7 mouse cellular contexts compared by ENCODE assay signal in the genomic region with DNA sequence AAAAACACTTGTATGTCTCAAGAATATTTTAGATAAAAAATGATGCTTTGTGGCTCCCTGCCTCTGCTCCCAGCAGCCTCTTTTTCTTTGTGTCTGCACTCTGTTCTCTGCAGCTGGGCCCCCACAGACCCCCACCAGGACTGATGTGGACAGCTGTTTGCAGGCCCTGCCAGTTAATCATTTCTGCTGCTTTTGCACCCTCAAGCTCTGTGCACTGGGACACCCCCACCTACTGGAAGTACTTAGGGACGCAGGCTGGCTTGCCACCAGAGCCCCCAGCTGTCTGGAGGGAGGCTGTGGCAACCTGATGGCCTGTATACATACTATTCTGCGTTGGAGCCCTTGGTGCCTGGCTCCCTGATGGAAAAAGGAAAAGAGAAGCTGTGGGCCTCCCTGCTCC. TPM values are rescaled to one million over a fixed set of nuclear protein-coding genes. Genes with fewer than 3 reads are reported as not detected.
A peak's percentile ranks its signal among the peaks of the same experiment; 100 is the strongest.
DNase-seq lines count a peak whose midpoint lies in the region; ATAC-seq lines count a peak whose summit lies in the region.

No protein-coding gene starts in this region.

- H3K4me2 ChIP-seq in forebrain, embryonic 12.5 days, result no peak overlapping the region
- peak overlapping the region; percentile 47 for H3K4me2 ChIP-seq in hindbrain, embryonic 14.5 days (replicated peaks)

- DNase-seq in right cerebral cortex, postnatal 4 days, result peak; percentile 40
- no peak for DNase-seq in right cerebral cortex, adult 2 months (ENCODE audit: low spot score in 2 of 2)
- DNase-seq in hindbrain, embryonic 14.5 days (ENCODE audit: low spot score), result no peak
- DNase-seq in mesoderm, embryonic 11.5 days (ENCODE audit: low read depth, low spot score), result peak; percentile 78
- no peak for DNase-seq in spleen, adult 18-20 months
- no peak for DNase-seq in left cerebral cortex, adult 8-10 months (ENCODE audit: low spot score in 2 of 2)

- no peak overlapping the region for H3K4me3 ChIP-seq in forebrain, embryonic 12.5 days (replicated peaks)
- no peak overlapping the region for H3K4me3 ChIP-seq in hindbrain, embryonic 14.5 days (replicated peaks; ENCODE audit: low read length)

- 19% methylated on average over 2 of the region's 2 CpGs for WGBS in forebrain, embryonic 12.5 days
- 7% methylated on average over 2 of the region's 2 CpGs for WGBS in hindbrain, embryonic 14.5 days

- no peaks in the 10 kb centered on the region for H3K27me3 ChIP-seq in forebrain, embryonic 12.5 days
- no peaks in the 10 kb centered on the region for H3K27me3 ChIP-seq in hindbrain, embryonic 14.5 days (ENCODE audit: control insufficient read depth, insufficient read depth, low read length)

- H3K9me3 ChIP-seq in forebrain, embryonic 12.5 days, result no peaks in the 10 kb centered on the region
- H3K9me3 ChIP-seq in hindbrain, embryonic 14.5 days (ENCODE audit: control insufficient read depth, low read length), result no peaks in the 10 kb centered on the region

- H3K4me1 ChIP-seq in forebrain, embryonic 12.5 days, result peaks cover 60% of the 10 kb centered on the region
- H3K4me1 ChIP-seq in hindbrain, embryonic 14.5 days (replicated peaks; ENCODE audit: control insufficient read depth, insufficient read depth, low read length), result peaks cover 65% of the 10 kb centered on the region

- H3K9ac ChIP-seq in forebrain, embryonic 12.5 days, result no peak overlapping the region
- peak overlapping the region; percentile 45 for H3K9ac ChIP-seq in hindbrain, embryonic 14.5 days

- no peaks in the 10 kb centered on the region for H3K36me3 ChIP-seq in forebrain, embryonic 12.5 days (replicated peaks)
- peaks cover 4% of the 10 kb centered on the region; the same call in 1 of the 2 replicates for H3K36me3 ChIP-seq in hindbrain, embryonic 14.5 days (replicated peaks; ENCODE audit: control insufficient read depth, insufficient read depth)

- peak; percentile 49; the same call in 1 of the 2 replicates for ATAC-seq in forebrain, embryonic 12.5 days (ENCODE audit: low FRiP score)
- no peak for ATAC-seq in hindbrain, embryonic 14.5 days (ENCODE audit: low FRiP score)

- H3K27ac ChIP-seq in forebrain, embryonic 12.5 days, result no peak overlapping the region; the same call in 1 of the 2 replicates
- peak overlapping the region; percentile 38; the same call in 1 of the 2 replicates for H3K27ac ChIP-seq in hindbrain, embryonic 14.5 days

RNA-seq across cellular contexts. Expression of a gene that starts 11.3 kb away (rescaled TPM):
- polyA plus RNA-seq in forebrain, embryonic 12.5 days (2016; fragmentation: Nextera tagmentation; extraction: Ambion mirVana), result 9.9 and 12.6 TPM in 2 replicates
- 38.2 and 55.9 TPM in 2 replicates for polyA plus RNA-seq in hindbrain, embryonic 14.5 days (2014; fragmentation: Nextera tagmentation; extraction: Ambion mirVana)
- 10 to 100 TPM; 43.1 to 48.9 (median 45.9) TPM for total RNA-seq in left cerebral cortex, adult 8-10 months (2022)

Comparison
In these comparisons a context has a peak if more than half of its experiments do, and no peak if none do; other contexts are left out.
1. DNase-seq: peak in right cerebral cortex, postnatal 4 days (single experiment) and mesoderm, embryonic 11.5 days (single experiment); none in right cerebral cortex, adult 2 months (0 of 2), hindbrain, embryonic 14.5 days (single experiment), spleen, adult 18-20 months (0 of 2) and left cerebral cortex, adult 8-10 months (0 of 2).